Mouse (Mus musculus) small intestine, adult 2 months (tissue): Measurements from ENCODE around the gene 2810408A11Rik.

Experiments
- CTCF ChIP-seq: fragments of 200-500 bp; IDR thresholded peaks from 2 replicates; pipeline ENCODE4 v1.5.1; 2012; ENCODE audit warnings: low read depth, mild to moderate bottlenecking, control low read depth, inconsistent platforms, low read length, moderate library complexity, mixed read lengths; ENCODE audit not compliant: insufficient replicate concordance, insufficient read length; ENCODE audit errors: extremely low read depth
- POLR2A ChIP-seq: fragments of 200-500 bp; IDR thresholded peaks from 2 replicates; pipeline ENCODE4 v1.6.1; 2012; ENCODE audit warnings: low read depth, mild to moderate bottlenecking, control low read depth, inconsistent platforms, low read length, moderate library complexity

DNA sequence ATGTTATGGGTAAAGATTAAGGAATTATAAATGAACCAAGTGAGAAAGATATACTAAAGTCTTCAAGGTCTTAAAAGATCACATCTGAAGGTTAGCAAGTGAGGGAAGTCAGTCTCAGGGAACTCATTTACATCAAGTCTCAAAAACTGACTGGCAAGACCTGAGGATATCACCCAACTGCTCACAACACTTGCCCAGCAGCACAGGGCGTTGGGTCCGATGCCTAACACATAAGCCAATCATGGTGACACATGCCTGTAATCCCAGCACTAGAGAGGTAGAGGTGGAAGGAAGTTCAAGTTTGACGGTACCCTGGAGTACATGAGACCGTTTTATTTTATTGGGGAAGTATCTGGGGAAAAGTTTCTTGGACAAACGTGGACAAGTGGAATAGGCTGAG lies 17.3 kb upstream of the 2810408A11Rik start:
- TF ChIP-seq CTCF (no peak), POLR2A (no peak)
